ENCODE assay signal across 40 mouse cellular contexts in the genomic region with DNA sequence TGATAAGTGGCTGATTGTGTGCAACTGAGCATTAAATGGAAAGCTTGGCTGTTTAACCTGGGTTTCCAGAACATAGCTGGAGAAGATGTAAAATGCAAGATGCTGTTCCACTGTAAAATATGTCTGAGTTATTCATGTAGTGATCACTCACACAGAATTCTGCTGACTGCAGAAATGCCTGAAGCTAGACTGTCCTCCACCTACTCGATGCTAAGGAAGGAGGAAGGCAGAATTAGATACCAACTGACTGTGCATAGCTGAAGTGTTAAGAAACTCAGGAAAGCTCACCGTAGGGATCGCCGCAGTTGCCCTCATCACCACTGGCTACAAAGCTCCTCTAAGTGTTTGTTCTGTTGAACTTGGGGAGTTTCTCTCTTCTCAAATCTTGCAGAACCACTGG. TPM values are rescaled to one million over a fixed set of nuclear protein-coding genes. Genes with fewer than 3 reads are reported as not detected.
"Had no signal": no experiment of that assay in that cellular context is flagged by ENCODE, and none has a peak within 500 bp of the region (broad histone marks: within the 10 kb centered on the region; RNA-seq: fewer than 3 reads in every experiment).

No protein-coding gene starts in this region.

- ATAC-seq: liver, embryonic 12.5 days; liver, postnatal 0 days; lung, postnatal 0 days; midbrain, embryonic 13.5 days; midbrain, embryonic 15.5 days; midbrain, embryonic 16.5 days had no signal

- H3K27ac ChIP-seq: limb, embryonic 10.5 days; limb, embryonic 12.5 days; limb, embryonic 13.5 days; limb, embryonic 15.5 days; liver, embryonic 12.5 days; liver, embryonic 13.5 days; liver, embryonic 14.5 days; liver, embryonic 15.5 days; lung, embryonic 15.5 days; macrophage; midbrain, embryonic 10.5 days; midbrain, embryonic 12.5 days; midbrain, embryonic 13.5 days; midbrain, embryonic 15.5 days had no signal

- H3K4me3 ChIP-seq: limb, embryonic 10.5 days; limb, embryonic 12.5 days; limb, embryonic 13.5 days; limb, embryonic 15.5 days; liver, embryonic 12.5 days; liver, embryonic 13.5 days; liver, embryonic 15.5 days; lung, embryonic 15.5 days; megakaryocyte, embryonic 14.5 days; midbrain, embryonic 10.5 days; midbrain, embryonic 12.5 days; midbrain, embryonic 13.5 days; midbrain, embryonic 15.5 days; myocyte had no signal

- H3K36me3 ChIP-seq: limb, embryonic 10.5 days; limb, embryonic 12.5 days; limb, embryonic 13.5 days; limb, embryonic 15.5 days; liver, embryonic 12.5 days; liver, embryonic 13.5 days; liver, embryonic 15.5 days; lung, embryonic 15.5 days; midbrain, embryonic 10.5 days; midbrain, embryonic 12.5 days; midbrain, embryonic 13.5 days; midbrain, embryonic 15.5 days had no signal

- DNase-seq: left cerebral cortex, postnatal 4 days; liver; liver, embryonic 13.5 days; liver, postnatal 0 days; lung, adult 18-20 months; lung, adult 2 months; lung, embryonic 14.5 days; lung, postnatal 10 days; lung, postnatal 14 days; lung, postnatal 36 days; lung, postnatal 4 days; midbrain, embryonic 14.5 days had no signal

- H3K27me3 ChIP-seq: limb, embryonic 12.5 days; limb, embryonic 15.5 days; liver, embryonic 12.5 days; liver, embryonic 13.5 days; liver, embryonic 15.5 days; lung, embryonic 15.5 days; midbrain, embryonic 12.5 days; midbrain, embryonic 13.5 days; midbrain, embryonic 15.5 days had no signal

- H3K4me1 ChIP-seq: limb, embryonic 10.5 days; limb, embryonic 12.5 days; limb, embryonic 13.5 days; limb, embryonic 15.5 days; liver, embryonic 12.5 days; liver, embryonic 13.5 days; liver, embryonic 15.5 days; lung, embryonic 15.5 days; midbrain, embryonic 10.5 days; midbrain, embryonic 12.5 days; midbrain, embryonic 13.5 days; midbrain, embryonic 15.5 days had no signal

- H3K4me2 ChIP-seq: limb, embryonic 12.5 days; limb, embryonic 13.5 days; limb, embryonic 15.5 days; liver, embryonic 11.5 days; liver, embryonic 12.5 days; liver, embryonic 13.5 days; liver, embryonic 15.5 days; lung, embryonic 14.5 days; lung, embryonic 15.5 days; midbrain, embryonic 11.5 days; midbrain, embryonic 12.5 days; midbrain, embryonic 13.5 days; midbrain, embryonic 15.5 days had no signal

- H3K9ac ChIP-seq: limb, embryonic 12.5 days; limb, embryonic 13.5 days; limb, embryonic 15.5 days; liver, embryonic 12.5 days; liver, embryonic 13.5 days; liver, embryonic 14.5 days; liver, embryonic 15.5 days; liver, postnatal 0 days; lung, embryonic 14.5 days; lung, embryonic 15.5 days; midbrain, embryonic 12.5 days; midbrain, embryonic 13.5 days; midbrain, embryonic 15.5 days had no signal

- H3K9me3 ChIP-seq: limb, embryonic 10.5 days; limb, embryonic 12.5 days; limb, embryonic 13.5 days; limb, embryonic 15.5 days; liver, embryonic 12.5 days; liver, embryonic 13.5 days; liver, embryonic 15.5 days; lung, embryonic 15.5 days; megakaryocyte, embryonic 14.5 days; midbrain, embryonic 10.5 days; midbrain, embryonic 12.5 days; midbrain, embryonic 13.5 days; midbrain, embryonic 15.5 days had no signal

RNA-seq across cellular contexts. Expression of a gene that starts 8.9 kb away (rescaled TPM):
- total RNA-seq: left cerebral cortex, postnatal 14 days; megakaryocyte progenitor cell, adult 5-6 weeks; megakaryocyte, adult 5-6 weeks; megakaryocyte-erythroid progenitor cell, adult 5-6 weeks; midbrain, postnatal 0 days; monocyte, adult 5-6 weeks had no signal
- polyA plus RNA-seq: limb, embryonic 10.5 days; limb, embryonic 11.5 days; limb, embryonic 12.5 days; limb, embryonic 13.5 days; limb, embryonic 14.5 days; limb, embryonic 15.5 days; liver, embryonic 11.5 days; liver, embryonic 12.5 days; liver, embryonic 13.5 days; liver, embryonic 14.5 days; liver, embryonic 15.5 days; liver, embryonic 16.5 days; liver, postnatal 0 days; lung, embryonic 14.5 days; macrophage; midbrain, embryonic 10.5 days; midbrain, embryonic 11.5 days; midbrain, embryonic 12.5 days; midbrain, embryonic 13.5 days; midbrain, embryonic 14.5 days; midbrain, embryonic 15.5 days; midbrain, postnatal 0 days; myocyte had no signal

RNA-seq across cellular contexts. Expression of a gene that starts 9.3 kb away (rescaled TPM):
- total RNA-seq: megakaryocyte progenitor cell, adult 5-6 weeks; megakaryocyte-erythroid progenitor cell, adult 5-6 weeks; monocyte, adult 5-6 weeks had no signal
